ENCODE assay signal across 9 mouse cellular contexts in the genomic region with DNA sequence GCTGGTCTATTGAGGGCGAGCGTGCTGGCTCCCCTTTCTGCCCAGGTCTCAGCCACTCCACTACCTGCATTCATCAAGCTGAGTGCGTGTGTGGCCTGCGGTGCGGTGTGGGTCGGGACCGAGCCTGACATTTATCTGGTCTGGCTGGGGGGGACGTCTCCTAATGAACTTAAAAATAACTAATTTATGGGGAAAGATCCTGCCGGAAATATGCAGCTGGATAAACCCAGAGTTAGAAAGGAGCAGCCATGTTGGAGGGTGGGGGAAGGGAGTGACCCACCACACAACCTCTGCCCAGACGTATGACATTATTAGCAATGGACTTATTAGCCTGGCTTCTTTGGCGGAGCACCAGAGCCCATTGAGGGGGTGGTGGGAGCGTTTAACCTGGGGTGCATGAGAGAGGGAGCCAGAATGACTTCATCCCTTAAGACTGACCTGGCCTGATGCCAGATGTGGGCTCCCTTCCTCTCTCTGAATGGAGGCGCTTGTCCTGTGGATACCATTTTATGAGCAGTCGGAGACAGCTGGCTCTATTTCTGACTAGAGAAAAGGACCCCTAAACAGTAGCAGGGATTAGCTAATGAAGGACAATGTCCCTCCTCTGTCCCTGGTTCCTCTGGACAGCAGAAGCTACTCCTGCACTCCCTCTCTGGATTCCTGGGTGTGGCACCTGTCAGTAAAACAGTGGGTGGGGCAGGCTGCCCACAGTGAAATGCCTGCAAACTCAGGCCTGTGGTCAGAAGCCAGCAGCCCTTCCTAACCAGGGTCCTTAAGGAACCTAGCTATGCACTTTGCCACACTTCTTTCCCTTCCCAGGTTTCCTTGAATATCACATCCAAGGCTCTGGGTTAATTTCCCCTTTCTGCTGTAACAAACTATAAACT. TPM values are rescaled to one million over a fixed set of nuclear protein-coding genes. Genes with fewer than 3 reads are reported as not detected.
DNase-seq lines count a peak whose midpoint lies in the region; ATAC-seq and TF ChIP-seq lines count a peak whose summit lies in the region.
"Had no signal": no experiment of that assay in that cellular context is flagged by ENCODE, and none has a peak within 500 bp of the region (broad histone marks: within the 10 kb centered on the region; RNA-seq: fewer than 3 reads in every experiment).

No protein-coding gene starts in this region.

- WGBS in embryonic facial prominence, embryonic 14.5 days = 32% methylated on average over 14 of the region's 14 CpGs
- WGBS in limb, embryonic 14.5 days = 30% methylated on average over 14 of the region's 14 CpGs
- 31% methylated on average over 14 of the region's 14 CpGs for WGBS in midbrain, embryonic 16.5 days
- 79% methylated on average over 14 of the region's 14 CpGs for WGBS in thymus, adult 2 months

- H3K27ac ChIP-seq in embryonic facial prominence, embryonic 14.5 days (replicated peaks; ENCODE audit: low read depth, low read length) = peak overlapping the region; percentile 75; the same call in 1 of the 2 replicates
- H3K27ac ChIP-seq in limb, embryonic 14.5 days (replicated peaks; ENCODE audit: low read depth, low read length) = peak overlapping the region; percentile 43; the same call in 1 of the 2 replicates
- no peak overlapping the region for H3K27ac ChIP-seq in midbrain, embryonic 16.5 days (ENCODE audit: low read length)
- no peak overlapping the region for H3K27ac ChIP-seq in thymus, adult 2 months (ENCODE audit: control insufficient read depth, insufficient read depth, low read length)

- ATAC-seq in embryonic facial prominence, embryonic 14.5 days (ENCODE audit: low read depth) = no peak
- ATAC-seq in limb, embryonic 14.5 days (ENCODE audit: low FRiP score, low read depth) = peak; percentile 8; the same call in 1 of the 2 replicates
- ATAC-seq in midbrain, embryonic 16.5 days = peak; percentile 38; the same call in 1 of the 2 replicates

- peaks cover 33% of the 10 kb centered on the region for H3K4me1 ChIP-seq in embryonic facial prominence, embryonic 14.5 days (ENCODE audit: control insufficient read depth, insufficient read depth, low read length)
- peaks cover 38% of the 10 kb centered on the region for H3K4me1 ChIP-seq in limb, embryonic 14.5 days (ENCODE audit: control insufficient read depth, insufficient read depth, low read length)
- peaks cover 36% of the 10 kb centered on the region for H3K4me1 ChIP-seq in midbrain, embryonic 16.5 days (ENCODE audit: control insufficient read depth, insufficient read depth, low read length)
- peaks cover 31% of the 10 kb centered on the region for H3K4me1 ChIP-seq in thymus, adult 2 months (replicated peaks; ENCODE audit: control insufficient read depth, insufficient read depth, low read length)

- TF ChIP-seq CTCF in thymus, adult 2 months (IDR thresholded peaks at IDR 0.05; ENCODE audit: borderline replicate concordance, control insufficient read depth, extremely low read depth, insufficient read depth, low read length, poor library complexity) = no peak

- peak; percentile 37 for DNase-seq in adrenal gland, adult 2 months
- no peak for DNase-seq in adrenal gland, adult 8-10 months
- peak; percentile 83 for DNase-seq in embryonic facial prominence, embryonic 14.5 days (ENCODE audit: low spot score)
- peak; percentile 29 for DNase-seq in heart, postnatal 25 days (ENCODE audit: low spot score)
- DNase-seq in limb, embryonic 14.5 days (ENCODE audit: low spot score) = peak; percentile 75
- DNase-seq in thymus, adult 2 months = no peak
- DNase-seq in cerebellum, adult 8-10 months = no peak

- intact Hi-C loops in heart, postnatal 25 days (cut with DNase I) = no loop called here

- 0 out of 2 replicates have a peak, but pooled peaks cover 3% of the 10 kb centered on the region for H3K27me3 ChIP-seq in embryonic facial prominence, embryonic 14.5 days (replicated peaks; ENCODE audit: control insufficient read depth, insufficient read depth, low read length)
- 0 out of 2 replicates have a peak, but pooled peaks cover 5% of the 10 kb centered on the region for H3K27me3 ChIP-seq in limb, embryonic 14.5 days (ENCODE audit: control insufficient read depth, insufficient read depth, low read length)
- H3K27me3 ChIP-seq in midbrain, embryonic 16.5 days (ENCODE audit: control insufficient read depth, insufficient read depth, low read depth, low read length) = peaks cover 24% of the 10 kb centered on the region
- H3K27me3 ChIP-seq in thymus, adult 2 months (ENCODE audit: control insufficient read depth, insufficient read depth, low read length) = no peaks in the 10 kb centered on the region

- H3K9ac ChIP-seq in embryonic facial prominence, embryonic 14.5 days (ENCODE audit: low read depth, low read length) = peak overlapping the region; percentile 42; the same call in 1 of the 2 replicates
- peak overlapping the region; percentile 25; the same call in 1 of the 2 replicates for H3K9ac ChIP-seq in limb, embryonic 14.5 days (ENCODE audit: low read depth, low read length, severe bottlenecking)
- H3K9ac ChIP-seq in midbrain, embryonic 16.5 days (ENCODE audit: low read depth, low read length) = peak overlapping the region; percentile 34; the same call in 1 of the 2 replicates

- TF ChIP-seq POLR2A in limb, embryonic 14.5 days (IDR thresholded peaks at IDR 0.05; ENCODE audit: borderline replicate concordance, extremely low read depth, insufficient read depth, insufficient read length) = no peak
- no peak for TF ChIP-seq POLR2A in thymus, adult 2 months (IDR thresholded peaks at IDR 0.05; ENCODE audit: control insufficient read depth, extremely low read depth, insufficient read depth, low read length, poor library complexity)

- H3K4me2 ChIP-seq in embryonic facial prominence, embryonic 14.5 days (ENCODE audit: low read depth, low read length) = peak overlapping the region; percentile 69
- peak overlapping the region; percentile 71 for H3K4me2 ChIP-seq in limb, embryonic 14.5 days (replicated peaks; ENCODE audit: low read depth, low read length, severe bottlenecking)
- H3K4me2 ChIP-seq in midbrain, embryonic 16.5 days (ENCODE audit: low read length) = peak overlapping the region; percentile 25

- H3K4me3 ChIP-seq in embryonic facial prominence, embryonic 14.5 days (ENCODE audit: low read depth, low read length) = peak overlapping the region; percentile 10; the same call in 1 of the 2 replicates
- peak overlapping the region; percentile 10 for H3K4me3 ChIP-seq in limb, embryonic 14.5 days (replicated peaks; ENCODE audit: low read length)
- no peak overlapping the region for H3K4me3 ChIP-seq in midbrain, embryonic 16.5 days (ENCODE audit: low read depth, low read length)
- H3K4me3 ChIP-seq in thymus, adult 2 months (ENCODE audit: control insufficient read depth, insufficient read depth, low read length) = no peak overlapping the region
- H3K4me3 ChIP-seq: erythroblast, embryonic 14.5 days had no signal

- H3K9me3 ChIP-seq in embryonic facial prominence, embryonic 14.5 days (ENCODE audit: control insufficient read depth, low read length) = no peaks in the 10 kb centered on the region
- H3K9me3 ChIP-seq in limb, embryonic 14.5 days (ENCODE audit: control insufficient read depth, low read length) = no peaks in the 10 kb centered on the region
- no peaks in the 10 kb centered on the region for H3K9me3 ChIP-seq in midbrain, embryonic 16.5 days (replicated peaks; ENCODE audit: control insufficient read depth, low read length, poor library complexity, severe bottlenecking)

- H3K36me3 ChIP-seq in embryonic facial prominence, embryonic 14.5 days (ENCODE audit: control insufficient read depth, insufficient read depth, low read length) = peaks cover 16% of the 10 kb centered on the region; the same call in 1 of the 2 replicates
- H3K36me3 ChIP-seq in limb, embryonic 14.5 days (ENCODE audit: control insufficient read depth, insufficient read depth, low read length) = peaks cover 7% of the 10 kb centered on the region; the same call in 1 of the 2 replicates
- H3K36me3 ChIP-seq in midbrain, embryonic 16.5 days (ENCODE audit: control insufficient read depth, insufficient read depth, low read length) = peaks cover 1% of the 10 kb centered on the region; the same call in 1 of the 2 replicates
- H3K36me3 ChIP-seq in thymus, adult 2 months (ENCODE audit: control insufficient read depth, insufficient read depth, low read length) = peaks cover 7% of the 10 kb centered on the region

RNA-seq across cellular contexts. Expression of a gene that starts 3.5 kb away (rescaled TPM):
- 100 to 1,000 TPM in 1 of 2 experiments, 10 to 100 TPM in 1; 60.9 to 108 TPM for total RNA-seq in adrenal gland, adult 2 months (2021)
- 89.5 and 121 TPM in 2 replicates for polyA plus RNA-seq in adrenal gland, adult 2 months (2012; rRNA removed)
- total RNA-seq in adrenal gland, adult 8-10 months (2022) = 10 to 100 TPM; 68.5 to 90.2 (median 77.9) TPM
- polyA plus RNA-seq in embryonic facial prominence, embryonic 14.5 days (2014; fragmentation: Nextera tagmentation; extraction: Ambion mirVana) = 192 and 231 TPM in 2 replicates
- total RNA-seq in heart, postnatal 25 days (2021) = 10 to 100 TPM; 75.4 to 87.9 TPM
- 134 and 151 TPM in 2 replicates for polyA plus RNA-seq in limb, embryonic 14.5 days (2012; rRNA removed)
- 138 and 155 TPM in 2 replicates for polyA plus RNA-seq in limb, embryonic 14.5 days (2014; fragmentation: Nextera tagmentation; extraction: Ambion mirVana)
- polyA plus RNA-seq in midbrain, embryonic 16.5 days (2015; fragmentation: Nextera tagmentation; extraction: Ambion mirVana) = 47.3 and 53.0 TPM in 2 replicates
- 178 and 183 TPM in 2 replicates for polyA plus RNA-seq in thymus, adult 2 months (2012; rRNA removed)

RNA-seq across cellular contexts. Expression of a gene that starts 17.2 kb away (rescaled TPM):
- total RNA-seq in adrenal gland, adult 2 months (2021) = under 1 TPM; 0.31 to 0.37 TPM
- 0.15 TPM in 1 of 2 replicates, not detected in the other for polyA plus RNA-seq in adrenal gland, adult 2 months (2012; rRNA removed)
- total RNA-seq in adrenal gland, adult 8-10 months (2022) = under 1 TPM; 0.17 to 0.62 (median 0.36) TPM
- polyA plus RNA-seq in embryonic facial prominence, embryonic 14.5 days (2014; fragmentation: Nextera tagmentation; extraction: Ambion mirVana) = 6.5 and 8.9 TPM in 2 replicates
- total RNA-seq in heart, postnatal 25 days (2021) = under 1 TPM; 0.34 to 0.39 TPM
- polyA plus RNA-seq in limb, embryonic 14.5 days (2012; rRNA removed) = 0.70 and 1.3 TPM in 2 replicates
- 0.97 and 0.98 TPM in 2 replicates for polyA plus RNA-seq in limb, embryonic 14.5 days (2014; fragmentation: Nextera tagmentation; extraction: Ambion mirVana)
- 4.0 and 4.7 TPM in 2 replicates for polyA plus RNA-seq in midbrain, embryonic 16.5 days (2015; fragmentation: Nextera tagmentation; extraction: Ambion mirVana)
- 0.15 and 0.56 TPM in 2 replicates for polyA plus RNA-seq in thymus, adult 2 months (2012; rRNA removed)

RNA-seq across cellular contexts. Expression of a gene that starts 21.8 kb away (rescaled TPM):
- 1 to 10 TPM in 1 of 2 experiments, under 1 TPM in 1; 0.78 to 3.8 TPM for total RNA-seq in adrenal gland, adult 2 months (2021)
- 7.4 and 7.9 TPM in 2 replicates for polyA plus RNA-seq in adrenal gland, adult 2 months (2012; rRNA removed)
- 1 to 10 TPM; 1.5 to 6.6 (median 3.6) TPM for total RNA-seq in adrenal gland, adult 8-10 months (2022)
- polyA plus RNA-seq in embryonic facial prominence, embryonic 14.5 days (2014; fragmentation: Nextera tagmentation; extraction: Ambion mirVana) = 21.4 and 26.3 TPM in 2 replicates
- total RNA-seq in heart, postnatal 25 days (2021) = under 1 TPM; 0.25 to 0.55 TPM
- polyA plus RNA-seq in limb, embryonic 14.5 days (2012; rRNA removed) = 62.0 and 85.1 TPM in 2 replicates
- polyA plus RNA-seq in limb, embryonic 14.5 days (2014; fragmentation: Nextera tagmentation; extraction: Ambion mirVana) = 29.6 and 35.0 TPM in 2 replicates
- polyA plus RNA-seq in midbrain, embryonic 16.5 days (2015; fragmentation: Nextera tagmentation; extraction: Ambion mirVana) = 73.0 and 74.4 TPM in 2 replicates
- polyA plus RNA-seq in thymus, adult 2 months (2012; rRNA removed) = 16.4 and 20.3 TPM in 2 replicates
- polyA plus RNA-seq: erythroblast, embryonic 14.5 days had no signal

RNA-seq across cellular contexts. Expression of a gene that starts 28.2 kb away (rescaled TPM):
- 1 to 10 TPM; 3.2 to 7.9 TPM for total RNA-seq in adrenal gland, adult 2 months (2021)
- polyA plus RNA-seq in adrenal gland, adult 2 months (2012; rRNA removed) = 4.5 and 4.9 TPM in 2 replicates
- 10 to 100 TPM in 1 of 4 experiments, 1 to 10 TPM in 3; 5.2 to 11.3 (median 6.2) TPM for total RNA-seq in adrenal gland, adult 8-10 months (2022)
- polyA plus RNA-seq in embryonic facial prominence, embryonic 14.5 days (2014; fragmentation: Nextera tagmentation; extraction: Ambion mirVana) = 0.68 and 0.77 TPM in 2 replicates
- 1 to 10 TPM; 1.3 TPM for total RNA-seq in heart, postnatal 25 days (2021)
- polyA plus RNA-seq in limb, embryonic 14.5 days (2012; rRNA removed) = 0.49 and 0.64 TPM in 2 replicates
- polyA plus RNA-seq in limb, embryonic 14.5 days (2014; fragmentation: Nextera tagmentation; extraction: Ambion mirVana) = 0.51 and 0.75 TPM in 2 replicates
- 0.23 and 0.37 TPM in 2 replicates for polyA plus RNA-seq in midbrain, embryonic 16.5 days (2015; fragmentation: Nextera tagmentation; extraction: Ambion mirVana)
- 4.3 and 7.3 TPM in 2 replicates for polyA plus RNA-seq in thymus, adult 2 months (2012; rRNA removed)
- polyA plus RNA-seq: erythroblast, embryonic 14.5 days had no signal

RNA-seq across cellular contexts. Expression of a gene that starts 52.4 kb away (rescaled TPM):
- total RNA-seq in adrenal gland, adult 2 months (2021) = under 1 TPM; 0.24 to 0.61 TPM
- polyA plus RNA-seq in adrenal gland, adult 2 months (2012; rRNA removed) = 1.6 and 2.1 TPM in 2 replicates
- total RNA-seq in adrenal gland, adult 8-10 months (2022) = 1 to 10 TPM in 1 of 4 experiments, under 1 TPM in 2, not detected in 1; 0.38 to 1.1 (median 0.43) TPM
- polyA plus RNA-seq in embryonic facial prominence, embryonic 14.5 days (2014; fragmentation: Nextera tagmentation; extraction: Ambion mirVana) = 0.45 and 1.6 TPM in 2 replicates
- total RNA-seq in heart, postnatal 25 days (2021) = not detected
- polyA plus RNA-seq in limb, embryonic 14.5 days (2012; rRNA removed) = 0.23 and 0.49 TPM in 2 replicates
- 0.30 and 0.40 TPM in 2 replicates for polyA plus RNA-seq in limb, embryonic 14.5 days (2014; fragmentation: Nextera tagmentation; extraction: Ambion mirVana)
- polyA plus RNA-seq in midbrain, embryonic 16.5 days (2015; fragmentation: Nextera tagmentation; extraction: Ambion mirVana) = 0.72 and 1.3 TPM in 2 replicates
- polyA plus RNA-seq in thymus, adult 2 months (2012; rRNA removed) = 1.8 and 1.9 TPM in 2 replicates
- polyA plus RNA-seq: erythroblast, embryonic 14.5 days had no signal

Comparison
In these comparisons a context has a peak if more than half of its experiments do, and no peak if none do; other contexts are left out.
1. DNase-seq: peak in adrenal gland, adult 2 months (single experiment), embryonic facial prominence, embryonic 14.5 days (single experiment), heart, postnatal 25 days (single experiment) and limb, embryonic 14.5 days (single experiment); none in adrenal gland, adult 8-10 months (single experiment), thymus, adult 2 months (single experiment) and cerebellum, adult 8-10 months (single experiment).
2. H3K27ac ChIP-seq: peak in embryonic facial prominence, embryonic 14.5 days (single experiment) and limb, embryonic 14.5 days (single experiment); none in midbrain, embryonic 16.5 days (single experiment) and thymus, adult 2 months (single experiment).
3. H3K4me3 ChIP-seq: peak in embryonic facial prominence, embryonic 14.5 days (single experiment) and limb, embryonic 14.5 days (single experiment); none in midbrain, embryonic 16.5 days (single experiment) and thymus, adult 2 months (single experiment).
4. Peak in every context shown above with its lines, with median percentiles within 50 percentile points of each other: H3K4me2 ChIP-seq and H3K9ac ChIP-seq.